Mouse (Mus musculus) bone marrow, adult 2 months (tissue): ENCODE data around the gene F2rl1.

Source experiments
- CTCF ChIP-seq: fragments of 200-500 bp; IDR thresholded peaks from 2 replicates; pipeline ENCODE4 v1.5.1; 2011; ENCODE audit warnings: low read length, control low read depth; ENCODE audit not compliant: control insufficient read depth, insufficient read depth
- POLR2A ChIP-seq: fragments of 200-500 bp; IDR thresholded peaks from 2 replicates; pipeline ENCODE4 v1.6.1; 2011; ENCODE audit warnings: low read depth, mild to moderate bottlenecking, control low read depth, low read length, borderline replicate concordance; ENCODE audit not compliant: control insufficient read depth

DNA sequence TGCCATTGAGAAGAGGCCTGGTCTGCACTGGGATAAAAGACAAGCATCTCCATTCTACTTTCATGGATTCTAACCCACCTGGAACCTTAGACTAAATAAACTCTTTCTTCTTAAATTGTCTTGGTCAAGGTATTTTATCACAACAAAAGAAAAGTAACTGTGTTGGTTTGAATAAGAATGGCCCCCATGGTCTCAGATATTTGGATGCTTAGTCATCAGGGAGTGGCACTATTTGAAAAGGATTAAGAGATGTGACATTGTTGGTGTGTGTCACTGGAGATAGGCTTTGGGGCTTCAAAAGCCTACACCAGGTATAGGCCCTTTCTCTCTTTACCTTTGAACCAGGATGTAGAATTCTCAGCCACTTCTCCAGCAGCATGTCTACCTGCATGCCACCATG is 44.3 kb upstream of the F2rl1 start:
- TF ChIP-seq CTCF (no peak), POLR2A (no peak)
